Mouse (Mus musculus) left cerebral cortex, adult 18-20 months (tissue): ENCODE data around the gene Atr. TPM values are rescaled to one million over a fixed set of nuclear protein-coding genes. Genes with fewer than 3 reads are reported as not detected.
"Not testable (repeated sequence)": the region's sequence is repeated elsewhere in the genome, so short reads cannot be mapped to it uniquely, and the experiment has no call there.

Source experiments
- DNase-seq, 2 experiments: peaks; one replicate each; pipeline ENCODE4 v3.0.0; 2021 to 2022; ENCODE audit warnings: low spot score in 2 of 2, mixed read lengths in 1 of 2
- total RNA-seq, 2 experiments: library from RNA; stranded (reverse); gene quantifications; 2 replicates each; pipeline ENCODE4 v1.2.3; 2021

Atr gene
- total RNA-seq, 2 experiments from 2014 or later: 11.0 to 12.2 TPM

- DNase-seq: no peak
Measured at GRCm38 (mm10) chr9:95897392-95897791, 40.0 kb downstream of the Atr start.

GRCm38 (mm10) chr9:95932855-95933254 is 75.5 kb downstream of the Atr start:
- no peak for DNase-seq

- no peak for DNase-seq
Measured at GRCm38 (mm10) chr9:95953658-95954057, 96.3 kb downstream of the Atr start.

DNA sequence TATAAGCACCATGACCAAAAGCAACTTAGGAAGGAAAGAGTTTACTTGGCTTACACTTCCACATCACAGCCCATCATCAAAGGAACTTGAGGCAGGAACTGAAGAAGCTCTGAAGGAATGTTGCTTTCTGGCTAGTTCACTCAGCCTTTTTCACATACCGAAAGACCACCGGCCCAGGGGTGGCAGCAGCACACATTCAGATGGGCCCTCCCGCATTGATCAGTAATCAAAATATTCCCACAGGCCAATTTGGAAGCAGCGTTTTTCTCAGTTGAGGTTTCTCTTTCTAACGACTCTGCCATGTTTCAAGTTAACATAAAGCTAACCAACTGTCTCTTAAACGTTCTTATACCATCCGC is 96.8 kb downstream of the Atr start:
- DNase-seq: peak in 1 of 2 experiments; percentile 25

GRCm38 (mm10) chr9:95954585-95955461 is 97.4 kb downstream of the Atr start, which contains the start of gene Xrn1:
Gene Xrn1 (plus strand): TSS chr9:95954760.
- DNase-seq: peak; percentile 90 to 93

GRCm38 (mm10) chr9:95957611-95958010 is 100.2 kb downstream of the Atr start:
- no peak for DNase-seq

DNA sequence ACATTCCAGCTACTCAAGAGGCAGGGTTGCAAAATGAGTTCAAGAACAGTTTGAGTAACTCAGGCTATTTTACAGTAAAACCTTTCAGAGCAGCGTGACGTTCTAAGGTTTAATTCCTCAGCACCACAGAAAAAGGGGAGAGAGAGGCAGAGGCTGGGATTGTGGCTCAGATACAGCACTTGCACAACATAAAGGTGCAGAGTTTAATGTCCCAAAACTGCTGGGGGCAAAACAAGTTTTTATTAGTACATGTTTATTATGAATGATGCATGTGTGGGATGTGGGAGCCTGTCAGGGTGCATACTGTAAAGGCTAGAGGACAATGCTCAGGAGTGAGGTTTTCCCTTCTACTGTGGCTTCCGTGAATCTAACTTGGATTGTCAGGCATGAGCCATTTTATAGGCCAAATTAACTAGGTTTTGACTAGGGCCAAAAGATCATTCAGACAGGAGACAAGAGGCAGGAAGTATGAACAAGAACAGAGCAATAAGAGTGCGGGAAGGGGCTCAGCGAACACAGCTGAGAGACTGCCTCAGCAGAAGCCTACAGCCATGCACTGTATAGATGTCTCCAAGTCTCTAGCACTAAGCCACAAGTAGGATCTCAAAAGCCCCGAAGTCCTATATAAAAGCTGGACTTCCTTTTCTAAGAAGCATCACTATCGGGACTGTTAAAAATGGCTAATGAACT is 100.8 kb downstream of the Atr start:
- no peak for DNase-seq

GRCm38 (mm10) chr9:95958731-95959105 is 101.3 kb downstream of the Atr start:
- DNase-seq: not testable (repeated sequence)

GRCm38 (mm10) chr9:95959246-95959645 is 101.8 kb downstream of the Atr start:
- DNase-seq: no peak

DNA sequence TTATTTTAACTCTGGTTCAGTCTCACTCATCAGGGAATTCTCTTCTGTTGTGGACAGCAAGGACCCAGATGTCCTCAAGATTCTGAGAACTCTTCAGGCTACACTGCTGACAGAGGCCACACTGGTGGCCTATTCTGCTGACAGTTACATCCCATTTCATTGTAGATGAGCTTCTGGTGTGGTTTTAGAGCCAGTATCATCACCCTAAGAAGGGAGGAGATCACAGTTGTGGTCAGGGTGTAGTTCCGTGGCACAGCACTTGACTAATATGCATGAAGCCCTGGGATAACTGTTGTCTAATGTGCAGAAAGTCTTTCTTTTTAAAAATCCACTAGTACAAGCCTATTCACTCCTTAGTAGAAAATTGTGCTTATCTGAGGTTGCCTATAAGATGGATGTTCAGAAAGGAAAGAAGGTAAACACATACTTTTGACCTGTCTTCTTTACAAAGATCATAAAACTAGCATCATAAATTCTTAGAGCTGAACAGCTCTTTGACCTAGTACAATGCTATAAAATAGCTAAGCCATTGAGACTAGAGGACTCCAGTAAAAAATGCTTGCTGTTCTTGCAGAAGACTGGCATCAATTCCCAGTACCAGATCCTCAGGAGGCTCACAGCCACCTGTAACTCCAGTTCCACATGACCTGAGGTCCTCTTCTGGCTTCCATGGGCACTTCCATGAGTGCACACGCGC is 102.5 kb downstream of the Atr start:
- no peak for DNase-seq

DNA sequence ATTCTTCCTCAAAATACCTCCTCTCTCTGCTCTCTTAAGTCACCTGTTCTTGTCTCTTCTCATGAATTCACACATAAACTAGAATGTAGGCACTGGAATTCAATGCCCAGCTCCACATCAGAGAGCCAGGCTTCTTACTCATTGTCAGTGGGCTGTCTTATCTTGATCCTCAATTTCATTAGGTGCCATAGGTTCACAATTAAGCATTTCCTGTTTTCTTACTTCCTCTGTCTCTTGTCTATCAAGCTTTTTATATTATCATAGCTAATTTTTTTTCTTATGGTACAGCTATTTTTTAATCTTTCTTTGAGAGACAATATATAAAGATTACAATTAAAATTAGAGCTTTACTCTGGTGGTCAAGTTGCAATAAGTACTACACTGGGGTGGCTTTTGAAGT is 103.7 kb downstream of the Atr start:
- DNase-seq: no peak

- DNase-seq: no peak
Measured at GRCm38 (mm10) chr9:95964037-95964436, 106.6 kb downstream of the Atr start.

- no peak for DNase-seq
Measured at GRCm38 (mm10) chr9:95978279-95978678, 120.9 kb downstream of the Atr start.

- no peak for DNase-seq
Measured at GRCm38 (mm10) chr9:95979896-95980295, 122.5 kb downstream of the Atr start.

DNA sequence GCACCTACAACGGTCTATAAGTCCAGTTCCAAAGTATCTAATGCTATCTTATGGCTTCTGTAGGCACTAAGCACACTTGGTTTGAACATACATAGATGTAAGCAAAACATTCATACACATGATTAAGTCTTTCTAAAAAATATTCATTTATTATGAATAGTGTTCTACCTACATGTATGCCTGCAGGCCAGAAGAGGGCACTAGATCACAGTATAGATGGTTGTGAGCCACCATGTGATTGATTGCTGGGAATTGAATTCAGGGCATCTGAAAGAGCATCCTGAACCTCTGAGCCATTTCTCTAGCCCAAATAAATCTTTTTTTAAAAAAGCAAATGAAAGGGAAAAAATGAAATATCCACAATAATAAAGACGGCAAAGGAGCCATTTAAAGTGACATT is 134.9 kb downstream of the Atr start:
- no peak for DNase-seq

Other genes with a start within 250 kb of the Atr start
- 1 to 10 TPM; 2.1 to 3.5 TPM for gene Pcolce2, start 220.0 kb upstream of the Atr start, total RNA-seq
- 10 to 100 TPM; 48.6 TPM for gene Trpc1, start 107.2 kb upstream of the Atr start, total RNA-seq
- gene Pls1, start 12.3 kb upstream of the Atr start, total RNA-seq: 10 to 100 TPM in 1 of 2 experiments, 1 to 10 TPM in 1; 9.0 to 11.0 TPM
- gene Xrn1, start 97.2 kb downstream of the Atr start, total RNA-seq: 10 to 100 TPM; 20.6 to 24.1 TPM